Mouse (Mus musculus) midbrain, postnatal 0 days (tissue): Measurements from ENCODE around the gene 3110009E18Rik. TPM values are rescaled to one million over a fixed set of nuclear protein-coding genes. Genes with fewer than 3 reads are reported as not detected.

ENCODE experiments used
- ATAC-seq: fragments of 200-750 bp; cut with Nextera tagmentation; 2 replicates; pipeline ENCODE4 v1.8.0; 2017; ENCODE audit warnings: moderate number of reproducible peaks, mild to moderate bottlenecking, moderate TSS enrichment, moderate library complexity; ENCODE audit not compliant: low FRiP score
- DNase-seq: peaks from one replicate; pipeline ENCODE4 v3.0.0-alpha.2; 2015; ENCODE audit warnings: low spot score
- H3K27ac ChIP-seq: fragments of 300-500 bp; sonication (generic); 2 replicates; pipeline ENCODE4 v1.5.1; 2014; ENCODE audit warnings: low read depth, mild to moderate bottlenecking, low read length, mixed read lengths
- H3K27me3 ChIP-seq: fragments of 300-500 bp; sonication (generic); 2 replicates; pipeline ENCODE4 v1.6.1; 2014; ENCODE audit warnings: low read length, control low read depth, mixed read lengths; ENCODE audit not compliant: insufficient read depth
- H3K36me3 ChIP-seq: fragments of 300-500 bp; sonication (generic); 2 replicates; pipeline ENCODE4 v1.6.1; 2014; ENCODE audit warnings: low read length, control low read depth, mixed read lengths; ENCODE audit not compliant: insufficient read depth
- H3K4me1 ChIP-seq: fragments of 300-500 bp; sonication (generic); 2 replicates; pipeline ENCODE4 v1.6.1; 2014; ENCODE audit warnings: mild to moderate bottlenecking, control low read depth, antibody characterized with exemption, low read length, mixed read lengths; ENCODE audit not compliant: insufficient read depth
- H3K4me2 ChIP-seq: fragments of 300-500 bp; sonication (generic); 2 replicates; pipeline ENCODE4 v1.6.1; 2014; ENCODE audit warnings: low read depth, mild to moderate bottlenecking, low read length, mixed read lengths; ENCODE audit not compliant: poor library complexity, severe bottlenecking
- H3K4me3 ChIP-seq: fragments of 300-500 bp; sonication (generic); 2 replicates; pipeline ENCODE4 v1.5.1; 2014; ENCODE audit warnings: low read depth, mild to moderate bottlenecking, low read length, moderate library complexity
- H3K9ac ChIP-seq: fragments of 300-500 bp; sonication (generic); replicated peaks from 2 replicates; pipeline ENCODE4 v1.6.1; 2014; ENCODE audit warnings: mild to moderate bottlenecking, low read length, moderate library complexity, mixed read lengths; ENCODE audit not compliant: poor library complexity, severe bottlenecking
- H3K9me3 ChIP-seq: fragments of 300-500 bp; sonication (generic); 2 replicates; pipeline ENCODE4 v1.6.1; 2016; ENCODE audit warnings: low read length, control low read depth
- CTCF ChIP-seq: IDR thresholded peaks from 2 replicates; pipeline ENCODE4 v1.5.1; 2016; ENCODE audit warnings: antibody characterized with exemption, mild to moderate bottlenecking
- WGBS: fragments of 180-500 bp; shearing (Covaris S2); extraction: QIAGEN DNeasy Blood & Tissue Kit; methylation state at CpG from one replicate; pipeline ENCODE4 v1.1.7; 2014; 5-methylcytosine and 5-hydroxymethylcytosine counted together
- polyA plus RNA-seq: library from polyadenylated mRNA; unstranded; fragments of >200 nt; fragmentation: Nextera tagmentation; extraction: Ambion mirVana; gene quantifications from 2 replicates; pipeline ENCODE4 v1.2.1, GENCODE M21; 2015
- total RNA-seq: library from RNA; depleted of rRNA; stranded (reverse); fragments of >200 nt; gene quantifications from 2 replicates; pipeline ENCODE4 v1.2.3, GENCODE M21; 2014; rRNA removed

3110009E18Rik gene
- total RNA-seq (0.77 and 1.9 TPM in 2 replicates), polyA plus RNA-seq (11.4 and 15.7 TPM in 2 replicates)

GRCm38 (mm10) chr1:120120969-120121811, at the start of gene 3110009E18Rik, which contains the start of gene Dbi:
TSS of gene 3110009E18Rik (plus strand) at chr1:120121187.
TSS of gene Dbi (minus strand) at chr1:120121078.
- peak; percentile 99 for DNase-seq
- Histone ChIP-seq H3K9ac (peak within 1 kb of the TSS; percentile 72), H3K36me3 (0 out of 2 replicates have a peak, but pooled peaks cover 3% of the 10 kb centered on the region), H3K4me1 (0 out of 2 replicates have a peak, but pooled peaks cover 8% of the 10 kb centered on the region), H3K4me2 (peak within 1 kb of the TSS; percentile 93), H3K27ac (peak within 1 kb of the TSS; percentile 82), H3K9me3 (no peaks in the 10 kb centered on the region), H3K27me3 (no peaks in the 10 kb centered on the region), H3K4me3 (peak within 1 kb of the TSS; percentile 63)
- 2% methylated on average over 52 of the region's 52 CpGs for WGBS
- peak; percentile 94 for ATAC-seq
- TF ChIP-seq CTCF = peak; percentile 53

- no peak for TF ChIP-seq CTCF
- DNase-seq (no peak), ATAC-seq (no peak)
- Histone ChIP-seq H3K27me3 (peaks cover 7% of the 10 kb centered on the region; the same call in 1 of the 2 replicates), H3K4me3 (peak overlapping the region; percentile 39; the same call in 1 of the 2 replicates), H3K4me2 (peak overlapping the region; percentile 63), H3K9me3 (no peaks in the 10 kb centered on the region), H3K4me1 (peaks cover 7% of the 10 kb centered on the region; the same call in 1 of the 2 replicates), H3K36me3 (no peaks in the 10 kb centered on the region), H3K9ac (no peak overlapping the region), H3K27ac (no peak overlapping the region)
- WGBS = 15% methylated on average over 16 of the region's 16 CpGs
Measured at GRCm38 (mm10) chr1:120072900-120073299, 48.1 kb upstream of the 3110009E18Rik start.

- Histone ChIP-seq H3K27me3 (peaks cover 7% of the 10 kb centered on the region; the same call in 1 of the 2 replicates), H3K36me3 (no peaks in the 10 kb centered on the region), H3K4me1 (peaks cover 7% of the 10 kb centered on the region; the same call in 1 of the 2 replicates), H3K9ac (0 out of 2 replicates have a peak within 1 kb of the TSS, but pooled peaks have one; percentile 39), H3K27ac (no peak within 1 kb of the TSS), H3K4me2 (peak within 1 kb of the TSS; percentile 63), H3K9me3 (no peaks in the 10 kb centered on the region), H3K4me3 (peak within 1 kb of the TSS; percentile 39)
- 4% methylated on average over 37 of the region's 40 CpGs for WGBS
- no peak for TF ChIP-seq CTCF
- DNase-seq (peak; percentile 30), ATAC-seq (peak; percentile 68; the same call in 1 of the 2 replicates)
Measured at GRCm38 (mm10) chr1:120073519-120074306, 47.3 kb upstream of the 3110009E18Rik start, which contains the start of gene Tmem37. TSS of gene Tmem37 (minus strand) at chr1:120074074.

- Histone ChIP-seq H3K4me1 (peaks cover 7% of the 10 kb centered on the region; the same call in 1 of the 2 replicates), H3K4me2 (no peak overlapping the region), H3K9me3 (no peaks in the 10 kb centered on the region), H3K9ac (no peak overlapping the region), H3K36me3 (no peaks in the 10 kb centered on the region), H3K4me3 (no peak overlapping the region), H3K27me3 (peaks cover 7% of the 10 kb centered on the region; the same call in 1 of the 2 replicates), H3K27ac (no peak overlapping the region)
- 40% methylated on average over 4 of the region's 4 CpGs for WGBS
- ATAC-seq = no peak
- no peak for DNase-seq
- no peak for TF ChIP-seq CTCF
Measured at GRCm38 (mm10) chr1:120074307-120074702, 46.7 kb upstream of the 3110009E18Rik start.

- Histone ChIP-seq H3K36me3 (no peaks in the 10 kb centered on the region), H3K4me3 (no peak overlapping the region), H3K9ac (no peak overlapping the region), H3K27ac (no peak overlapping the region), H3K4me1 (peaks cover 7% of the 10 kb centered on the region; the same call in 1 of the 2 replicates), H3K27me3 (peaks cover 7% of the 10 kb centered on the region; the same call in 1 of the 2 replicates), H3K4me2 (no peak overlapping the region), H3K9me3 (no peaks in the 10 kb centered on the region)
- WGBS = 79% methylated on average over 4 of the region's 4 CpGs
- no peak for DNase-seq
- no peak for ATAC-seq
- no peak for TF ChIP-seq CTCF
Measured at GRCm38 (mm10) chr1:120074931-120075330, 46.1 kb upstream of the 3110009E18Rik start.
